Mouse (Mus musculus): ENCODE measurements around the gene Asb6.

DNA sequence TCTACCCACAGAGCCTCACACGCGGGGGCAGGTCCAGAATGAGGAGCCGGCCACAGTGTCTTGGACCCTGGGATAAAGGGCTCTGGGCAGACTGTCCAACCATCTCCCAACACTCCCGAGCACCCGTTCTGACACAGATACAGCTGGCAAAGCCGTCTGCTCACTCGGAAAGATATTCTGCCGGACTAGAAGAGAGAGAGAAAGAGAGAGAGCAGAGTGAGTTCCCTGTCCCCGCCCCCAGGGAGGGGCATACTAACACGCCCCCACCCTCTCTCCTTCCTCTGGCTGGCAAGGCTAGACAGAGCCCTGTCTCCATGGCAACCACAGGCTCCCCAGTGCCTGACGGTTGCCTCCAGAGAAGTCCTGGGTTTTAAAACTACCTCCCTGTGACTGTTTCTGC, 33.8 kb downstream of the Asb6 start:
- TF ChIP-seq CTCF (IDR thresholded peaks at IDR 0.05; ENCODE audit: low read depth, low read length) (no peak), POLR2A (IDR thresholded peaks at IDR 0.05; ENCODE audit: extremely low read depth, insufficient read depth, low read length) (no peak)
